Mouse (Mus musculus) testis, adult 2 months (tissue): Measurements from ENCODE around the gene Hist1h2bc.

Experiments
- CTCF ChIP-seq: fragments of 200-500 bp; IDR thresholded peaks from 2 replicates; pipeline ENCODE4 v1.5.1; 2012; ENCODE audit warnings: low read depth, mild to moderate bottlenecking, inconsistent platforms, low read length, moderate library complexity; ENCODE audit not compliant: control insufficient read depth, insufficient read depth, insufficient replicate concordance
- POLR2A ChIP-seq: fragments of 200-500 bp; IDR thresholded peaks from 2 replicates; pipeline ENCODE4 v1.6.1; 2012; ENCODE audit warnings: low read depth, mild to moderate bottlenecking, inconsistent platforms, low read length, moderate library complexity; ENCODE audit not compliant: control insufficient read depth

DNA sequence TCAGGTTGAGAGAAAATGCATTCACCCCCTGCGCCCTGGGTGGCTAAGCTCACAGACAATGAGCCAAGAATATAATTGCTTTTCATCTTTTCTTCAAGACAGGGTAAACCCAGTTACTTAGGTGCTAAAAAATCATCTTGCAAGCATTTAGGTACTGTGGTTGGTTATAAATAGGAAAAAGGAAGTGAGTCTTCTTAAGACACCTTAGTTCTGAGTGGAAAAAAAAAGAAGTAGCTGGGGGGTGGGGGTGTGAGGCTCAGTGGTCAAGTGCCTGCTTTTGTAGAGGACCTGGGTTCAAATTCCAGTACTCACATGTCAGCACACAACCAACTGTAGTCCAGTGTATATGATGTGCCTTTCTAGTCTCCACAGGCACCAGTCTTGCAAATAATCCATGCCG lies 5.0 kb downstream of the Hist1h2bc start:
- no peak for TF ChIP-seq POLR2A
- no peak for TF ChIP-seq CTCF
